Mouse (Mus musculus) gastrocnemius, postnatal 36 days (tissue): ENCODE measurements around the gene Egfem1. TPM values are rescaled to one million over a fixed set of nuclear protein-coding genes. Genes with fewer than 3 reads are reported as not detected.

Experiments
- DNase-seq, 2 experiments: peaks; one replicate each; pipeline ENCODE4 v3.0.0; 2022
- intact Hi-C: fragments of 180-260 bp; cut with DNase I; formaldehyde crosslinking; loops from one replicate; pipeline ENCODE4 v1.15.1; 2025
- total RNA-seq, 2 experiments: library from RNA; stranded (reverse); gene quantifications; 2 replicates each; pipeline ENCODE4 v1.2.3; 2021

Egfem1 gene
- total RNA-seq, 2 experiments from 2014 or later: not detected

DNA sequence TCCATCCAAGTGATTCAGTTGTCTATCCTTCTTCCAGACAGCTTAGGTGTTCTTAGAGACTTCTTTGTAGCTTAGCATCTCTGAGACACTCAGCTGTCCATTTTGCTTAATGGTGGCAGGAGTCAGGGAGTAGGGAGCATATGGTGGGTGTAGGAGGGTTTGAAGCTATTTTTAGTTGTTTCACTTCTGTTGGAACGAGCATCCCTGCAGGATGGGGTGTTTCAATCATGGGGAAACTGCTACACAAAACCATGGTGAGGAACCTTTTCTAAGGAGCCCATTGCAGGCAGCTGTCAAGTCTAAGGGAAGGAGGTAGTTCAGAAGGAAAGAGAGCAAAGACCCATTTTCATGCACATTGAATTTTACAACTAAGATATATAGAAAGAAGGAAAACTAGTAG, 458.1 kb downstream of the Egfem1 start:
- intact Hi-C loops: no loop called here
- DNase-seq: no peak

DNA sequence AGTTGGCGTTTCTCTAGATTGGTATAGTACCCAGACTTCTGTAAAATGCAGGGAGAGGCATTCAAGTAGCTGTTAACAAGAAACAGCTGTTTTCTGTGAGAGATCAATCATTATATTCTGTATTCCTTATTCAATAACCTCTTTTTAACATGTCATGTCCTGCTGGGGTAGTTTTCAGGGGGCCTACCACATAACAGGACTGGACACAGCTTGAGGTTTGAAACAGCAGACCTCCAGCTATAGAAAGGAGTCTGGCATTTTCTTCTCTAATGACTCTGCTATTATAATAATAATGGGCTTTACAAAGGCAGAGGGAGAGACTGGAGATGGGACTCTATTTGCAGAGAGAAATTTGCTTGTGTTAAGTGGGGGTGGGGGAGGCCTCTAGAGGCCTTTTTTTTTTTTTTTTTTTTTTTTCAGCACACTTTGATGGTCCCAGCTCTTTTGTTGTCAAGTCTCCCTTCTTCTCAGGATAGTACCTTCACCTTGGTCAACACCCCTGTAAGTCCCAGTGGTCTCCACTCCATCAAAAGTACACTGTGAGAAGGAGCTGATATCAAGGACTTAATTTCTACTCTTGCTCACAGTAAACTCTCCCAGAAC, 459.8 kb downstream of the Egfem1 start:
- DNase-seq: no peak
- intact Hi-C loops: no loop called here

DNA sequence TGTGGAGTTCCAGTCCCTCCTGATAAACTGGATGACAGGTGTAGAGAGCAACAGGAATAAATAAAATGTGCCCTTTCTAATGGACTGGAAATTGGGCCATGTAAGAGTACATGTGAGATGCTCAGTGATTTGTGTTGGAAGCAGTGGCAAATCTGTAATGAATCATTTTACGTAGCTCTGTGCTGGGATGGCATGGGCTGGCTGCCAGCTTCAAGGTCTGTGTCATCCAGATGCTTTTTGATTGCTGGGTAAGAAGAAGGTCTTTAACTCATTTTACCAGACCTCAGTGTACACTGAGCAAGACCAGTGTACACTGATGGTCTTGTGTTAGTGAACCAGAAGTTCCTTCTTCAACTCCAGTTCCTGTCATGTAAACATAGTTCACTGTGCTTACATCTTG, 462.2 kb downstream of the Egfem1 start:
- no peak for DNase-seq
- intact Hi-C loops: no loop called here

GRCm38 (mm10) chr3:29563171-29563570, 481.3 kb downstream of the Egfem1 start:
- intact Hi-C loops: no loop called here

GRCm38 (mm10) chr3:29578055-29578860, 496.4 kb downstream of the Egfem1 start:
- no peak for DNase-seq
- intact Hi-C loops: no loop called here

More at GRCm38 (mm10) chr3:29563171-29563570, 481.3 kb downstream of the Egfem1 start:
- no peak for DNase-seq

DNA sequence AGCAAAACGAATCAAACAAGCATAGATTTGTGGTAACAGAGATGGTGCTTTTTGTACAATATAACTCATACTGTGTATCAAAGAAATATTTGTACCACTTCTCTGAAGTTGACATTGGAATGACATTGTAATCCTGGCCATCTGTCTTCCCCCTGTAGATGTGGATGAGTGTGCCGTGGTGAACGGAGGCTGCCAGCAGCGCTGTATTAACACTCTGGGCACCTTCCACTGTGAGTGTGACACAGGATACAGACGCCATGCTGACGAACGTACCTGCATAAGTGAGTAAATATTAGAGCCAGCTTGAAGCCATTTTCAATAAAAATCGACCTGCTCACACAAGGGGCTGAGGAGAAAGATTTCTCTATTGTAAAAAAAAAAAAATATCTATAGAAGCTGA, 500.9 kb downstream of the Egfem1 start:
- no peak for DNase-seq
- intact Hi-C loops: no loop called here

GRCm38 (mm10) chr3:29602140-29602539, 520.3 kb downstream of the Egfem1 start:
- intact Hi-C loops: no loop called here
- DNase-seq: no peak

DNA sequence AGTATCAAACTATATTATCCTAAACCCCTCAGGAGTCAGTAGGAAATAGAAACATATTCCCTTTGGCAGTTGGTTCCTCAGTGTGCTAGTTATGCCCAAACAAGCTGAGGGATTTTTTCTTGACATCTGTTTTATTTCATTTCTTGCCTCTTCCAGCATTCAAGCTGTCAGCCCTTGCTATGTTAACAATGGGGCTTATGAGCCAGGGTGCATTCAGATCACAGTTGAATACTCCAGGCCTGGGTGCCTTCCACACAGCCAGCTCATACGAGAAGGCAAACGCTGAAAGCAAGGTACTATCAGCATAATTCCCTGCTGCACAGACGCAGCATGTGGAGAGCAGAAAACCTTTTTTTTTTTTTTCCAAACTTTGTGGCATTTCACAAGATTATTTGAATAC, 526.9 kb downstream of the Egfem1 start:
- no peak for DNase-seq
- intact Hi-C loops: no loop called here

GRCm38 (mm10) chr3:29609174-29609573, 527.4 kb downstream of the Egfem1 start:
- intact Hi-C loops: no loop called here
- DNase-seq: no peak

- no peak for DNase-seq
- intact Hi-C loops: no loop called here
These were observed 537.8 kb downstream of the Egfem1 start for GRCm38 (mm10) chr3:29619586-29619985.

GRCm38 (mm10) chr3:29639819-29640218, 558.0 kb downstream of the Egfem1 start:
- no peak for DNase-seq
- intact Hi-C loops: no loop called here

GRCm38 (mm10) chr3:29666796-29667195, 585.0 kb downstream of the Egfem1 start:
- intact Hi-C loops: no loop called here
- no peak for DNase-seq

GRCm38 (mm10) chr3:29689367-29690285, 607.8 kb downstream of the Egfem1 start:
- intact Hi-C loops: no loop called here
- DNase-seq: no peak

- no peak for DNase-seq
- intact Hi-C loops: no loop called here
These were observed 619.3 kb downstream of the Egfem1 start for GRCm38 (mm10) chr3:29701126-29701525.

- intact Hi-C loops: no loop called here
- no peak for DNase-seq
These were observed 625.0 kb downstream of the Egfem1 start for GRCm38 (mm10) chr3:29706816-29707215.

- no peak for DNase-seq
- intact Hi-C loops: no loop called here
These were observed 625.6 kb downstream of the Egfem1 start for GRCm38 (mm10) chr3:29707467-29707866.

GRCm38 (mm10) chr3:29726376-29726967, 644.6 kb downstream of the Egfem1 start:
- intact Hi-C loops: loop anchor here (5.0 kb wide), 1 partner anchor 689 kb away; no protein-coding TSS in a partner anchor
- no peak for DNase-seq

- no peak for DNase-seq
- intact Hi-C loops: no loop called here
These were observed 648.4 kb downstream of the Egfem1 start for GRCm38 (mm10) chr3:29730062-29730760.

DNA sequence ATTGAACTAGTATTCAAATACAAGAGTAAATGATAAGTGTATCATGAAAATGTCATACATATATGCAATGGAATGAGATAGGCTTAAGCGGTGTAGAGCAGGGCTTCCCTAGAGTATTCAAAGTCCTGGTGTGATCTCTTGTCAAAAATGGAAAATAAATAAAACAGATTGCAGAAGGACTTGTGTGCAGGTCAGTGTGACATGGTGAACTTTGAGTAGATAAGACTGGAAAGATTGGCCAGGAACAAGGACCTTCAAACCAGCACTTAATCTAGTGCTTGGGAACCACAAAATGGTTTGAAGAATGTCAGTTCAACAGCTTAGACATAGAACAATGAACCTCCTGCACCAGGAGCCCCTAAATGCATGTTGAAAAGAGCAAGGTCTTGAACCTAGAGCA, 649.7 kb downstream of the Egfem1 start:
- intact Hi-C loops: no loop called here
- no peak for DNase-seq

DNA sequence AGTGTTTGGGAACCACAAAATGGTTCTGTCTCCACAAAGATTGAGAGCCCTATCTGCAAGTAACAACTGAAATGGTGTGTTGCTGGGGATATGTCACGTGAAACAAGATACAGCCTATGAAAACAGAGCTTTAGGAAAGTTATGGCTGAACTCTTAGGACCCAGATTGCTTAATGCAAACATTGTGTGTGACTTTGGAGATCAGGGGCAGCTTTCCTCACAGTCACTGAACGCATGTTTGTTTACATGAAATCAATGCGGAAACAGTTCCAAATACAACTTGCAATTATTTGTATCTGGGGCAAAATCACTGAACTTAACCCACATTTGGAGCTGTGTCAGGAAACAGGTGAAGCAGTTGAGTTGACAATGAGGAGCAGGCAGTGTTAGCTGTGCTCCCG, 650.8 kb downstream of the Egfem1 start:
- intact Hi-C loops: no loop called here
- DNase-seq: no peak
